Mouse (Mus musculus) myocyte (in vitro differentiated cells): Measurements from ENCODE around the gene Hoxd11.

ENCODE experiments used
- CEBPB ChIP-seq: IDR thresholded peaks from 2 replicates; pipeline ENCODE4 v1.6.1; 2011; ENCODE audit warnings: mild to moderate bottlenecking, moderate library complexity; ENCODE audit not compliant: poor library complexity, insufficient read depth, severe bottlenecking
- E2F4 ChIP-seq: IDR thresholded peaks from one replicate; pipeline ENCODE4 v1.6.1; 2011; ENCODE audit warnings: mild to moderate bottlenecking, control low read depth, moderate library complexity; ENCODE audit not compliant: insufficient read depth
- MAX ChIP-seq: IDR thresholded peaks from one replicate; pipeline ENCODE4 v1.6.1; 2011; ENCODE audit warnings: low read depth, mild to moderate bottlenecking, control low read depth
- MYOD1 ChIP-seq, 3 experiments: IDR thresholded peaks; one replicate each; pipeline ENCODE4 v1.6.1; 2011; ENCODE audit warnings: control low read depth in 2 of 3, low read depth in 2 of 3, mild to moderate bottlenecking in 2 of 3, moderate library complexity in 1 of 3; ENCODE audit not compliant: insufficient read length in 2 of 3, control insufficient read depth in 1 of 3
- MYOG ChIP-seq, 3 experiments: IDR thresholded peaks; one replicate each; pipeline ENCODE4 v1.6.1; 2011; ENCODE audit warnings: control low read depth in 2 of 3, low read depth in 2 of 3, mild to moderate bottlenecking in 2 of 3; ENCODE audit not compliant: insufficient read length in 2 of 3, control insufficient read depth in 1 of 3, insufficient read depth in 1 of 3
- POLR2A ChIP-seq: IDR thresholded peaks from one replicate; pipeline ENCODE4 v1.6.1; 2011; ENCODE audit warnings: low read depth, mild to moderate bottlenecking, control low read depth, moderate library complexity; ENCODE audit not compliant: insufficient read length
- POLR2AphosphoS2 ChIP-seq: IDR thresholded peaks from one replicate; pipeline ENCODE4 v1.6.1; 2011; ENCODE audit warnings: low read depth, control low read depth; ENCODE audit not compliant: insufficient read length
- REST ChIP-seq: IDR thresholded peaks from one replicate; pipeline ENCODE4 v1.6.1; 2011; ENCODE audit warnings: mild to moderate bottlenecking, control low read depth, moderate library complexity; ENCODE audit not compliant: insufficient read depth, insufficient read length
- SRF ChIP-seq: IDR thresholded peaks from one replicate; pipeline ENCODE4 v1.6.1; 2011; ENCODE audit warnings: low read depth; ENCODE audit not compliant: control insufficient read depth, insufficient read length
- TCF12 ChIP-seq: IDR thresholded peaks from one replicate; pipeline ENCODE4 v1.6.1; 2011; ENCODE audit warnings: mild to moderate bottlenecking, control low read depth; ENCODE audit not compliant: poor library complexity, insufficient read depth, severe bottlenecking
- TCF3 ChIP-seq: IDR thresholded peaks from one replicate; pipeline ENCODE4 v1.6.1; 2011; ENCODE audit warnings: low read depth, control low read depth; ENCODE audit not compliant: insufficient read length
- USF1 ChIP-seq: IDR thresholded peaks from one replicate; pipeline ENCODE4 v1.6.1; 2011; ENCODE audit warnings: low read depth, mild to moderate bottlenecking, control low read depth, moderate library complexity

DNA sequence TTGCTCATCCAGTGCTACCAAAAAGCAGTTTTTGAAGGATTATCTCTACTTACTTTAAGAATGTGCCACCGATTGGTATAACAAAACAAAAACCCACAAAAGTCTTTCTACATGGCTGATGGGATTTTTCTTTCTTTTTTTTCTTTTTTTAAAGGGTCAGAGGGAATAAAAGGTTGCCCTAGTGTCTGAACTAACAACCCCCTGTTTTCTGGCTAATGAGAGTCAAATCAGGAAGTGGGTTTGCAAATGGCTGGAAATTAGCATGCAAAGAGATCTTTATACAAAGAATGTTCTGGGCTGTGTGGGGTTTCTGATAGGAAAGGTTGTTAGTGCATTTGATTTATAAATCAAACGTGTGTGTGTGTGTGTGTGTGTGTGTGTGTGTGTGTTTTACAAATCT lies 41.0 kb downstream of the Hoxd11 start:
- TF ChIP-seq POLR2A (no peak), USF1 (no peak), SRF (no peak), MYOD1 (IDR thresholded peaks at IDR 0.05; ENCODE audit: control insufficient read depth in 1 of 3, insufficient read length in 2 of 3, low read depth in 2 of 3) (no peak), TCF12 (no peak), E2F4 (no peak), POLR2AphosphoS2 (no peak), MYOG (IDR thresholded peaks at IDR 0.05; ENCODE audit: control insufficient read depth in 1 of 3, insufficient read depth in 1 of 3, insufficient read length in 2 of 3, low read depth in 2 of 3) (no peak), MAX (no peak), REST (no peak), CEBPB (no peak), TCF3 (no peak)
